Mouse (Mus musculus) MEL-GATA-1-ER (cell line): ENCODE data around the gene Fgfr2.

Experiments
- DNase-seq: peaks from one replicate; pipeline ENCODE4 v3.0.0-alpha.2; 2012; ENCODE audit warnings: low read depth; ENCODE audit errors: extremely low read depth

Fgfr2 gene

DNA sequence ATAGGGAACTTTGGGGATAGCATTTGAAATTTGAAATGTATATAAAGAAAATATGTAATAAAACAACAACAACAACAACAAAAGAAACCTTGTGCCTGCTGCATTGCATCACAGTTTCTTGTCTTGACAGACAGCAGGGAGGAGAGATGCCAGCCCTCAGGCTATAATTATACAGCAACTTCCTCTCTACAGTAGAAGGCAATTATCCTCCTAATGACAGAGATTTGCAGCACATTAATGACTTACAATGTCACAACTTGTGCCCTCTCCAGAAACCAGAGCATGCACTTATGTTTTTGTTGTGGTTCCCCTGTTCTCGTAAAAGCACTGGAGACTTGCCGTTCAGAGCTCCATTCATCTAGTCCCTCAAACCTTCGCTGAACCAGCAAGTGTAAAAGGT, 1012.8 kb downstream of the Fgfr2 start:
- DNase-seq: no peak

DNA sequence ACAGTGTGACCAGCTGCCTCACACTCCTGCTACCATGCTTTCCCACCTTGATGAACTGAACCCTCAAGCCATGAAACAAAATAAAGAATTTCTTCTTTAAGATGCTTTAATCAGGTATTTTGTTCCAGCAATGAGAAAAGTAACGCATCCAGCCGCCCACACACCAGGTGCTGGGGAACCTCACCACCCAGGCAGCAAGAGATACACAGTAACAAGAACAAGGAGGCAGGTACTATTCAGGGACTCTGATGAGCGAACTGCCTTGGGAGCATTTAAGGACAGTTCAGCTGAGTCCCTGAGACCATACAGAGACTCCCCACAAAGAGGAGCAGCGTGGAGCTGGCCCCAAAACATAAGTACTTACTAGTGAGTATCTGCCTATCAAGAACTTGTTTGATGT, 1016.3 kb downstream of the Fgfr2 start:
- DNase-seq: no peak

DNA sequence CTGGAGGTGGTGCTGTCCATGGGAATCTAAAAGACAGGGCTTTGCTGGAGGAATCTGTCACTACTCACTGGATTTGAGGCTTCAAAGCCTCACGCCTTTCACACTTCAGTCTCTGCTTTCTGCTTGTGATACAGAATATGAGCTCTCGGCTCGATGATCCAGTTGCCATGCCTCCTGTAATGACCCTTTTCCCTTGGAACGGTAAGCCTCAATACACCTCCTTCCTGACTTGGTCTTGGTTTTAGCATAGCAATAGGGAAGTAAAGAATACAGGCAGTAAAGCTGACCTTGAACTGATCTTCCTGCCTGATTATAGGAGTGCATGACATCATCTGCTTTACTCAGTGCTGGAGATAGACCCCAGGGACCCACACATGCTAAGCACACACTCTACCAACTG, 1017.8 kb downstream of the Fgfr2 start:
- DNase-seq: no peak

DNA sequence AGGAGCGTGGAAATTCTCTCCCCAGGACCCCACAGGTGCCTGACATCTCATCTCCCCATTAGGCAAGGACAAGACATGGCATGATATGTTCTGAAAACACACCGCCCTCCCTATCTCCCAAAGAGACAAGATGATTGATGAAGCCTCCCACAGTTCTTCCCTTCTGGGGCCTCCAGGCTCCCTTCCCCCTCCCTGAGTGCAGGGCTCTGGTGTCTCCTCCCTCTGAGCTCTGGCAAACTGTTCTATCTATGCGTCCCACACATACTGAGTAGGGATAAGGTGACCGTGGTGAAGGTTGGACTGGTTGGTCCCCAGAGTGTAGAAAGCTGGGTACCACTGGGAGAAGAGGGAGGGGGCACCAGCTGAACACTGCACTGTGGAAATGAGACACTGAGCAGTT, 1024.7 kb downstream of the Fgfr2 start:
- DNase-seq: no peak

DNA sequence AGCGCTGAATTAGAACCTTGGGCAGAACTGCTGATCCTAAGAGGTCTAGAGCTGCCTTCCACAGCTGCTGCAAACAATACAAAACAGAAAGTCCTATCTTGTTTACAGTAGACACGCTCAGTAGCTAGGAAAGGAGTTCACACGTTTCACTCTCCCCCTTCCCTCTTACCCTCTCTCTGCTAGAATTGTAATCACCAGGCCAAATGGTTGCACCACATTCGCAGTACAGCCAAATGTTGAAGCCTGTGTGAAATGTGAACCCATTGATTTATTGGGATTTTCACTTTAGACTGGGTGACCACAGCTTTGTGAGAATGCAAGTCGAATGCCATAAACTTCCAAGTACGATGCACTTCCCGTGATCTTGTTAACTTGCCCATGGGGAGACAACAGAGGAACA, 1028.5 kb downstream of the Fgfr2 start:
- no peak for DNase-seq

DNA sequence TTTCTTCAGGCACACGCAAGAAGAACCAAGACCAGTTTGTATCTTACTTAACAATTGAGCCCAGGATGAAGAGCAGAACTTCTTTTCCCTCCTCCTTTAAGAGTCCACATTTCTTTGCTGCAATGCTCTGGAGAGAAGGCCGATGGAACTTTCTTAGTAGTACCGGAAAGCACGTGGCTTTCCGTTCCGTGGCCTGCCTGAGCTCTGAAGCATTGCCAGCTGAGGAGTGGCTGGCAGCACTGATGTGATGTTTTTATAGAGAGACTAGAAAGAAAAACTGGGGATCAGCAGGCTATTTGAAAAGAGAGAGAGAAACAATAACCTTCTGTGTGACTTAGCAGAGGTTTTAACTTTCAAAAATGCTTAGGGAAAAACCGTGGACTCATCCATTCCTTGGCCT, 1031.6 kb downstream of the Fgfr2 start:
- no peak for DNase-seq

DNA sequence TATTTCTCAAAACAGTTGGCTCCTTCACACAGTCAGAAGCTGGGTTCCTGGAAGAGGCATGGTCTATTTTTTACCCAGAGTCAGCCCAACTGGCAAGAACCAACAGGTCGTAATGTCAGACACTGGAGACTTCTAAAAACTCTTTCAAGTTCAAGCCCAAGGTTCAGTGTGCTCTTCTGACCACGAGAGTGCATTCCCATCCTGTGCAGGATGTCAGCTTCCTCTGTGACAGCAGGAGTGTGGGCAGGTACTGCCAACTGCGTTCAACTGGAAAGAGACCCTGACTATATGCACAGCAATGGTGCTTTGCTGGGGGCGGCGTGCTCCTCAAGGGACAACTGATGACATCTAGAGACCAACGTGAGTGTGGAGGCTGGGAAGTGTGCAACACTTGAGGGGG, 1034.5 kb downstream of the Fgfr2 start:
- DNase-seq: no peak

DNA sequence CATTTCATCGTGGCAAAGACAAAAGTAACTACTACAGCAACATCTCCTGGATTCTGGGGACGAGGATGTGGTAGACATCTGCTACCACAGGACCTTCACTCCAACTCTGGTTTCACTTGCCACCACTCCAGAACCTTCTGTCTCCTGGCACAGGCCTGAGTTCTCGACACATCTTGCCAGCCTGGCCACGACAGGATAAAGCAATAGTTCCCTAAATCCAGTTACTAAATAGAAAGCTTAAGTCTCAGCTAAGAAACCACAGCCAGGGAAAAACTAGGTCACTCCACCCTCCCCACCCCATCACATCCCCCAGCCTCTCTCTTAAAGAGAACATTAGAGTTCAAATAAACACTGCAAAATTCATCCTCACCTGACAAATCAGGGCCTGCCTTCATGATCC, 1035.0 kb downstream of the Fgfr2 start:
- no peak for DNase-seq

DNA sequence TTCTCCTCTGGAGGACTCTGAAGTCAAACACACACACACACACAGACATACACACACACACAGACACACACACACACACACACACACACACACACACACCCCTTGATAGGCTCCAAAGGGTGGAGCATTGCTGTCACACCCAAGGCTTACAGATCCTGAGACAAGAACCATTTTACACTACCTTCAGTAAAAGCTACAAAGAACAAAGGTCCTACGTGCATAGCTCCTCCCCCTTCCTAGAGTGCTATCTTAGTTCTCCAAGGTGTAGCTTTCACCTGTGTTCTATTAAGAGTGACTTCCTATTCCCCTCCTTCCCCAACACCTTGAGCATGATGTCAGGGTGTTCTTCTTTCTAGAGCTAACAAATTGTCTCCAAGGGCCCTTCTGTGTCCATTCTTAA, 1047.3 kb downstream of the Fgfr2 start:
- no peak for DNase-seq

DNA sequence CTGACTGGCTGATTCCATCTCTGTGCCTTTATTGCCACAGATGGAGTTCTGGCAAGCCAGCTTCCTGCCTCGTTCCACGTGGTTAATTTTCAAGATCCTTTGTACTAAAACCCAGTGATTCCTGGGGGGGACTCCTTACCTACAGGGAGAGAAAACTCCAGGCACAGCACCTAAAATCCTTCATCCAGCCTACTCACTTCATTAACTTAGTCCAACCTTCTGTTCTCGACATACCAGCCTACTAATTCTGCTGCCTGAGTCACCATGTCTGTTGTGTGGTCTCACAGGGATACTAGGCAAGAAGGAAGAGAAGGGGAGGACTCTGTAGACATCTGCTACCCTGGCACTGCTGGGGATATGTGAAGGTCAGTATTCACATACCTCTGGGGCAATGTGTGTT, 1048.6 kb downstream of the Fgfr2 start:
- DNase-seq: no peak

DNA sequence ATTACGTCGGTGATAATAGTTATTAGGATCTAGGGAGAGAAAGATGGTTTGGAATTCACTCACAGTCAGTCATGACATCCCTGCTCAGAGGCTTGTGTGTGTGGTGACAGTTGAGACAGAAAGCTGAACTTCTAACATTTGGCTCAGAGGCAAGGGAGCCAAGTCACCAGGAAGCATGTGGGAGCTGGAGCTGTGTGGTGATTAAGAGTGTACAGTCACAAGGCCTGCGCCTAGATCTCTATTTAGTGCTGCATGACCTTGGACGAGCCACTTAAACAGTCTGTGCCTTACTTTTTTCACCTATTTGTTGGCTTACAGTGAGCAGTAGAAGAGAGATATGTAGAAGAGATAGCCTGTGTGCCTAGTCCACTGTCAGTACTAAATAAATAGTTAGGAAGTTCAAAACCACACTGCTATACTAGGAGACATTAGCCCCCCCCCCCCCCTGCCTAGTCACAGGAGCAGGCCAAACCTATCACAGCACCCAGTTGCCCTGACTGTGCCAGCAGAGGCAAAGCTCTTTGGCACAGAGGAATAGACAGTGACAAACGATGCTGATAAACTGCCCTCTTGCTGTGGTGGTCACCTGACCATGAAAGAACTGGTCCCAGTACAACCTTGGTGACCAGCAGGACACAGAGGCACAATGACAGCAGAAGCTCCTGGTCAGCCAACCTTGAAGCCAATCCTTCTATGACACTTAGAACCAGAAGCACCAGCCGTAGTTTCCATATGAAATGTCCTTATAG, 1052.1 kb downstream of the Fgfr2 start:
- DNase-seq: no peak

DNA sequence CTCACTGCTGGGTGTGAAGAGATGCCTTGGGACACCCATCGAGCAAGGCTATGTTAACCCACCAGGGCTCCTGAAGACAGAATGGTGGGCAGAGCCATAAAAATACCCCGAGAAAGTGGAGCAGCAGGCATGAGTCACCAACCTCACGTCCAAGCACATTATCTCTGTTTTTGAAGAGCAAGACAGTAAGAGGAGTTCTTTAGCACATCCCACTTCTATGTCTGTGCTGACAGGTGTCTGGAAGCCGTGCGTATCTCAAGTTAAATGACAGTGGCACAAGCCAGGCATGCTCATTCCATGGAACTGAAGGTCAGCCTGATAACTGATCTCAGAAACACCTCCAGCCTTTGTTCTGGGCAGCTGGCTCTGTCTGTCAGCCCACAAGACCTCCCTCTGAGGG, 1055.2 kb downstream of the Fgfr2 start:
- DNase-seq: no peak

DNA sequence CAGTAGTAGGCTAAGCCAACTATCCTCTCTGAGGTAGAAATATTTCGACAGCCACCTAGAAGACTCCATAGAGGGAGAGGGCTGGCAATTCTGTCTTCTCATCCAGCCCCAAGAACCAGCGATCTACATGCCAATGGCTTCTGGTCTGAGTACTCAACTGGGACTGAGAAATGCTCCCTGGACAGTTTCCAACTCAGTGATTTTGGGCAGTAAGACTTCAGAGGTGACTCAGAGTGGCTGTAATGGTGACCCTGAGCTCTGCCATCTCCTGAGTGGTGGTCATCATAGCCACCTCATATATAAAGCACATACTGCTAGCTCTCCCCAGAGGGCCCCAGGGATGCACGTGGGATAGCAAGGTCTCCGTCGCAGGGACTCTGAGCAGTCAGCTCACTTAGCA, 1055.6 kb downstream of the Fgfr2 start:
- DNase-seq: no peak

DNA sequence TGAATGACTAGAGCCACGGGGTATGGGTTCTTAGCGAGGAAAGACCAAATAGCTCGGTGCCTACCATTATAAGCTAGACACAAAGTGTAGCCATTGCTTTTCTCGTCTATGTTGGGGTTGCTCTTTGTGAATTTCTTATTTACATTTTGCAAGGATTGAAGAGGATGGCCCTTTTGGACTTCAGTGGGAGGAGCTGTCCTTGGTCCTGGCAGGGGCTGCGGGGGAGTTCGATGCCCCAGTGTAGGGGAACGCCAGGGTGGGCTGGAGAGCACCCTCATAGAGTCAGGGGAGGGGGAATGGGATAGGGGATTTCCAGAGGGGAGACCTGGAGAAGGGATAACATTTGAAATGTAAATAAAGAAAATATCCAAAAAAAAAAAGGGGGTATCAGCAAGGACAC, 1063.0 kb downstream of the Fgfr2 start:
- no peak for DNase-seq

DNA sequence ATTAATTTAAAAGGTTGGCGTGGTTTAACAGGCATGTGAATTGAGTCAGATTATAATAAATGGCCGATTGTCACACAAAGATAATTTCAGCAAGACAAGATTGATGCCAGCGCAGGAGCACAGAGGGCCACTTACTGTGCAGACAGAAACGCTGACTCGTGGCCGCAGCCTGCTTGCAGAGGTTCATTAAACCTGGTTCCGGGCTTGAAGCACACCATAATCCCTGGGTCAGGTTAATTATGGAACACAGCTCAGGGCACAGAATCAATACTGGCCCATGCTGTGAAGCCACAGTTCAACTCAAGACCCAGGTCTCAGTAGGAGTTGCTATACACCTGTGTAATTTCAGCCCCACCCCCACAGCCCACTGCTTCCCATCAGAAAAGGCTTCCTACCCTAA, 1066.6 kb downstream of the Fgfr2 start:
- no peak for DNase-seq

DNA sequence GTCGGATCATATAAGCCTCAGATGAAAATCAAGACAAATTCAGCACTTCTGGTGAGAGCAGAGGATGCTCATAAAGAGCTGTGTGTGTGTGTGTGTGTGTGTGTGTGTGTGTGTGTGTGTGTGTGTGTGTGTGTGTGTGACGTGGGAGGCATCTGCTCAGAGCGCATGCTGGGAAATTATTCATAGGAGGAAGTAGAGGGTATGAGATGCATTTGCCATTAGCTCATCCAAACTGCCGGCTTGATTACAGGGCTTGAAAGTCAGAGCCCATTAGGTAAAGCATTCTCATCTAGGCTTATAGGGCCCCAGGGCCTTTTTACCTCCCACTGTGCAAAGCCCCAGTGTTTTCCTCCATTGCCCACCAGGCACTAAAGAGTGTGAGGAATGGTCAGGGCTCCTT, 1076.5 kb downstream of the Fgfr2 start:
- DNase-seq: no peak

DNA sequence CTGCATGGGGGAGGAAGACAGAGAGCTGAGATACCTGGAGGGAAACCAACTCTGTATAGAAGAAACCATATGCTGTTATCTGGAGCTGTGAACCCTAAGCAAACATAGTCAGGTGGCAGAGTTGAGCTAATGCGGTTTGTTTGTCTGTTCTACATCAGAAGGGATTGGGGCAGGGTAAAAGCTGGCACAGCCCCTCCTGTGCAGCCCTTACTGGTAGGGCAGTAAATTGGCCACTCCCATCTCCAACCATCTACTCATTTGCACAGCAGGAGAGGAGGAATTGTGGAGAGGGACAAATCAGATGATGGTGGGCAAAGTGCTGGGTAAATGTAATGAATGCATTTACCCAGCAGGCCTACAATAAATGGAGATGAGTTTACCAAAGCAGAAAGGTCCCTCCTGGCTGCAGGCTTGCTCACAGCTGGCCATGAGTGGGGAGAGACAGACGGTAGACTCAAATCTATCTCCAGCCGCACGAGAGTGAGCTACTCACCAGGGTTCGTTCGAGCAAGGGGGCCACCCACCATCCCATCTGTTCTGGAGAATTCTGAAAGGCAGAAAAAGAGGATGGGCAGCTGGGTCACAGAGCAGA, 1091.1 kb downstream of the Fgfr2 start:
- no peak for DNase-seq

DNA sequence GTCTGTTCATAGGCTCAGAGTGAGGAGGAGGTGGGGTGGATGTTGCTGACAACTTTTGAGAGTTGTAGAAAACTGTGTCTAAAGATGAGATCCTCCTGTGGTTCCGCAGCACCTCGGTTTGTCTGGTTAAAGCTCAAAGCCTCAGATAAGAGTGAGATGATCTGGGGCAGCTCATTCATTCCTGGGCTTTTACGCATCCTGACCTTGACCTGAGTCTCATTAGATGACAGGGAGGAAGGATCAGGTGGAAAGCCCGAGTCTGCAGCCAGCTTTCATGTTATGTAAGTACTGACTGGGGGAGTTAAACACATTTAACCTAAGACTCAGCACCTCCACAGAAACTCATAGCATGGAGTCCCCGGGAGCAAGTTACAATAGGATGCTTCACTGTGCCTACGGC, 1096.5 kb downstream of the Fgfr2 start:
- DNase-seq: no peak

DNA sequence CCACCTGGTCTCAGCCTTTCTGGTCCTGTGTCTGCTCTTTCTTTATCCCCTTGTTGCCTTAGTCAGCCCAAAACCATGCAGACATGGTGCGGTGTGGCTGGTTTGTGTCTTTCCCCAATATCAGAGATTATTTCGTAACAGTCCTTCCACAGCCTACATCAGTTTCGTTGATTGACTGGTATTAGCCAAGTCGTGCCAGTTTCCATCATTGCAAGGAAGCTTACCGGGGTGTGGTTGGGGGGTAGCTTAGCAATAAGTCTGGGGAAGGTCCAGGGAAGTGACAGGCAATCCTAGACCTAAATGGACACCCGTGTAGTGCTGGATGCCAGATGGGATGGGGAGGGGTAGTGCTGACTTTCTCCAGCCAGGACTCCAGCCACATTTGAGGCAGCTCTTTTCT, 1097.6 kb downstream of the Fgfr2 start:
- DNase-seq: no peak

DNA sequence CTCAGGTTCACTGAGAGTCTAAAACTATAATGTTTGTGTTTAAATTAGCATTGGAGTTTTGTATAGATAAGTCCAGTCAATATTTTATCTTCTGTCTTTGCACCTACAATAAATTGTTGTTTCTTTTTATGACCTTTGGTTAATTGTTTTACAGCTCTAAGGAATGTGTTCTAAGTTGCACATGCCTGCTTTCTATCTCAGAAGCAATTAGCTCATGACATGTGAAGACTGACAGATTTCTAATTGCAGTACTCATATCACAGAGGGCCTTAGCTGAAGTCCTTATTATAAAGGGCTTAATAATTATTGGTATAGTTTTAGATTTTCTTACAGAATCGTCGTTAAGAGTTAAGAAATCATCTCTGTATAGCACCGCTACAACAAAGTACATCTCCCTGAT, 1107.2 kb downstream of the Fgfr2 start:
- DNase-seq: no peak

DNA sequence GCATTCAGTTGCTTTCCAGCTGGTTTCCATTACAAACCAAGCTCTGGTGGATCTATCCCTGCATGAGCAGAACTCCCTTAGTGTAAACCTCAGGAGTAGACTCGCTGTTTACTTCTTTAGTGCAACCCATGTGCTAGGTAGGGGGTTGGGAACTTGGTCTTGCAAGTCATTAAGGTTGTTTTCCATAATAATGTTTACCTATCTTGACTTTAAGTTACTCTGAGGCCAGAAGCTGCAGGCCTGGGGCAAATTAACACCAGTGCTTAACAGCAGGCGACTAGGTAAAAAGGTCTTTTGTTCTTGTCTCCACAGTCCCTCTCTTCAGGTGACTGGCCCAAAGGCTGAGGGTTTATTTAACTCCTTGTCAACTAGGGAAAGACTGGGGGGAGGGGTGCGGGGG, 1108.0 kb downstream of the Fgfr2 start:
- DNase-seq: no peak

DNA sequence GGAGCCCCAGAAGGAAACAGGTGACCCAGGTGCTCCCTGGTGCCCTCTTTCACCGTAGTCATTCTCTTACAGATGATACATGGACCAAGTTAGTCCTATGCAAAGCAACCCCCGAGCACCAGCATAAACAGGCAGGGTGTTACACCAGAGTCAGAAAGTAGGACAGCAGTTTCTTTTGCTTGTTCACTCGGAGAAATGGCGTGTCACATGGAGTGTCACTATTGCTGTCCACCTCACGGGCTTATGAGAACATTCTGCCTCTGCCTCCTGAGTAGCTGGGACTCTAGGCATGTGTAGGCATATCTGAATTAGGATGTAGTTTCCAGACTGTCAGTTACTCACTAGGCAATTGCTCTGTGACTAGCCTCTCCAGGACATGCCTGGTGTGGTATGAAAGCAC, 1109.2 kb downstream of the Fgfr2 start:
- no peak for DNase-seq

DNA sequence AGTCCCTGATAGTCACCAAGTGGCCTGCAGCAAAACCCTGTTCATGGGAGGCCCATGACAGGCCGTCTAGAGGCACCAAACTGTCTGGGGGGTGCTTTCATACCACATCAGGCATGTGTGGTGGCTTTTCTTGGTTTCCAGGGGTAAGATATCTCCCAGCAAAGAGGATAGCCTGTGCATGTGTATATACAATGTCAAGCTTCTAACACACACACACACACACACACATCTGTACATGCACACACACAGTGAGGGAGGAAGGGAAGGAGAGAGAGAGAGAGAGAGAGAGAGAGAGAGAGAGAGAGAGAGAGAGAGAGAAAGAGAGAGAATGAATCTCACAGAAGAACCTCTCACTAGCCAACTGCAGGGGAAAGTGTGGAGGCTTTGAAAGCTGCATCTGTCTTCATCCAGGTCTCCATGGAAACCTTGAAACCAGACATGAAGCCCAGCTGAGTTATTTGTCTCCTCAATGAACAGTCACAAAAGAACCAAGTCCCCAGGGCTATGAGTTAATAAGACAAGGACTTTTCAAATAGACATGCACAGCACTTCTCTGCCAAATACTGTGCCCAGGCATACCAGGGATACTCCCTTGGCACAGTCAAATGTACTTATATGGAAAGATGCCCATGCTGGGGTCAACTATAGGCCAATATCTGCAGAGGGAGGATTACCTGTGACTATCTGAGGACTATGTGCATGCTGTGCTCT, 1110.0 kb downstream of the Fgfr2 start:
- DNase-seq: no peak
